Mouse (Mus musculus): ENCODE results near the gene Akap2. TPM values are rescaled to one million over a fixed set of nuclear protein-coding genes. Genes with fewer than 3 reads are reported as not detected.

Akap2 gene
- polyA plus RNA-seq, 1 experiment from 2014 or later: 9.6 TPM

- H3K27ac ChIP-seq (ENCODE audit: low read depth, low read length): no peak overlapping the region
- H3K9ac ChIP-seq (ENCODE audit: low read depth, low read length): no peak overlapping the region
- no peaks in the 10 kb centered on the region for H3K4me1 ChIP-seq (replicated peaks; ENCODE audit: control insufficient read depth, insufficient read depth, low read length)
- H3K4me3 ChIP-seq (ENCODE audit: low read depth, low read length): no peak overlapping the region
- 88% methylated on average over 4 of the region's 4 CpGs for whole genome bisulfite sequencing
- no peak overlapping the region for H3K4me2 ChIP-seq (replicated peaks; ENCODE audit: low read depth)
- no peak for TF ChIP-seq CTCF (IDR thresholded peaks at IDR 0.05; ENCODE audit: low read depth)
- H3K27me3 ChIP-seq (replicated peaks; ENCODE audit: control insufficient read depth, insufficient read depth, low read length): no peaks in the 10 kb centered on the region
- no peaks in the 10 kb centered on the region for H3K9me3 ChIP-seq (ENCODE audit: control insufficient read depth)
- no peak for ATAC-seq
- H3K36me3 ChIP-seq (ENCODE audit: control insufficient read depth, insufficient read depth): no peaks in the 10 kb centered on the region
These were observed 11.2 kb downstream of the Akap2 start for GRCm38 (mm10) chr4:57728611-57729183.

GRCm38 (mm10) chr4:57730047-57730446 lies 12.6 kb downstream of the Akap2 start:
- no peak overlapping the region for H3K9ac ChIP-seq (ENCODE audit: low read depth, low read length)
- no peaks in the 10 kb centered on the region for H3K36me3 ChIP-seq (ENCODE audit: control insufficient read depth, insufficient read depth)
- TF ChIP-seq CTCF (IDR thresholded peaks at IDR 0.05; ENCODE audit: low read depth): no peak
- 86% methylated on average over 6 of the region's 6 CpGs for WGBS
- no peak overlapping the region for H3K4me2 ChIP-seq (replicated peaks; ENCODE audit: low read depth)
- H3K27ac ChIP-seq (ENCODE audit: low read depth, low read length): no peak overlapping the region
- H3K4me3 ChIP-seq (ENCODE audit: low read depth, low read length): no peak overlapping the region
- no peak for ATAC-seq
- no peaks in the 10 kb centered on the region for H3K4me1 ChIP-seq (replicated peaks; ENCODE audit: control insufficient read depth, insufficient read depth, low read length)
- no peaks in the 10 kb centered on the region for H3K27me3 ChIP-seq (replicated peaks; ENCODE audit: control insufficient read depth, insufficient read depth, low read length)
- no peaks in the 10 kb centered on the region for H3K9me3 ChIP-seq (ENCODE audit: control insufficient read depth)

GRCm38 (mm10) chr4:57730801-57731598 lies 13.5 kb downstream of the Akap2 start:
- Histone ChIP-seq H3K4me1 (replicated peaks; ENCODE audit: control insufficient read depth, insufficient read depth, low read length) (no peaks in the 10 kb centered on the region), H3K36me3 (ENCODE audit: control insufficient read depth, insufficient read depth) (no peaks in the 10 kb centered on the region), H3K27me3 (replicated peaks; ENCODE audit: control insufficient read depth, insufficient read depth, low read length) (no peaks in the 10 kb centered on the region), H3K4me3 (ENCODE audit: low read depth, low read length) (no peak overlapping the region), H3K9ac (ENCODE audit: low read depth, low read length) (no peak overlapping the region), H3K27ac (ENCODE audit: low read depth, low read length) (no peak overlapping the region), H3K4me2 (replicated peaks; ENCODE audit: low read depth) (no peak overlapping the region), H3K9me3 (ENCODE audit: control insufficient read depth) (no peaks in the 10 kb centered on the region)
- no peak for TF ChIP-seq CTCF (IDR thresholded peaks at IDR 0.05; ENCODE audit: low read depth)
- no peak for ATAC-seq
- WGBS: 75% methylated on average over 11 of the region's 11 CpGs

GRCm38 (mm10) chr4:57732351-57732750 lies 14.9 kb downstream of the Akap2 start:
- no peak for ATAC-seq
- no peaks in the 10 kb centered on the region for H3K9me3 ChIP-seq (ENCODE audit: control insufficient read depth)
- H3K9ac ChIP-seq (ENCODE audit: low read depth, low read length): no peak overlapping the region
- no peak for TF ChIP-seq CTCF (IDR thresholded peaks at IDR 0.05; ENCODE audit: low read depth)
- H3K27ac ChIP-seq (ENCODE audit: low read depth, low read length): no peak overlapping the region
- no peak overlapping the region for H3K4me2 ChIP-seq (replicated peaks; ENCODE audit: low read depth)
- H3K36me3 ChIP-seq (ENCODE audit: control insufficient read depth, insufficient read depth): no peaks in the 10 kb centered on the region
- H3K4me3 ChIP-seq (ENCODE audit: low read depth, low read length): no peak overlapping the region
- whole genome bisulfite sequencing: 70% methylated on average over 5 of the region's 5 CpGs
- H3K4me1 ChIP-seq (replicated peaks; ENCODE audit: control insufficient read depth, insufficient read depth, low read length): no peaks in the 10 kb centered on the region
- H3K27me3 ChIP-seq (replicated peaks; ENCODE audit: control insufficient read depth, insufficient read depth, low read length): no peaks in the 10 kb centered on the region

GRCm38 (mm10) chr4:57733445-57733844 lies 16.0 kb downstream of the Akap2 start:
- 58% methylated on average over 3 of the region's 3 CpGs for WGBS
- Histone ChIP-seq H3K4me3 (ENCODE audit: low read depth, low read length) (no peak overlapping the region), H3K27me3 (replicated peaks; ENCODE audit: control insufficient read depth, insufficient read depth, low read length) (no peaks in the 10 kb centered on the region), H3K27ac (ENCODE audit: low read depth, low read length) (no peak overlapping the region), H3K4me1 (replicated peaks; ENCODE audit: control insufficient read depth, insufficient read depth, low read length) (no peaks in the 10 kb centered on the region), H3K9me3 (ENCODE audit: control insufficient read depth) (no peaks in the 10 kb centered on the region), H3K9ac (ENCODE audit: low read depth, low read length) (no peak overlapping the region), H3K4me2 (replicated peaks; ENCODE audit: low read depth) (no peak overlapping the region), H3K36me3 (ENCODE audit: control insufficient read depth, insufficient read depth) (no peaks in the 10 kb centered on the region)
- no peak for TF ChIP-seq CTCF (IDR thresholded peaks at IDR 0.05; ENCODE audit: low read depth)
- ATAC-seq: no peak

GRCm38 (mm10) chr4:57735426-57735825 lies 18.0 kb downstream of the Akap2 start:
- Histone ChIP-seq H3K4me1 (replicated peaks; ENCODE audit: control insufficient read depth, insufficient read depth, low read length) (no peaks in the 10 kb centered on the region), H3K36me3 (ENCODE audit: control insufficient read depth, insufficient read depth) (no peaks in the 10 kb centered on the region), H3K9me3 (ENCODE audit: control insufficient read depth) (no peaks in the 10 kb centered on the region), H3K27ac (ENCODE audit: low read depth, low read length) (no peak overlapping the region), H3K27me3 (replicated peaks; ENCODE audit: control insufficient read depth, insufficient read depth, low read length) (no peaks in the 10 kb centered on the region), H3K4me3 (ENCODE audit: low read depth, low read length) (no peak overlapping the region), H3K9ac (ENCODE audit: low read depth, low read length) (no peak overlapping the region), H3K4me2 (replicated peaks; ENCODE audit: low read depth) (no peak overlapping the region)
- WGBS: 84% methylated on average over 5 of the region's 5 CpGs
- no peak for ATAC-seq
- TF ChIP-seq CTCF (IDR thresholded peaks at IDR 0.05; ENCODE audit: low read depth): no peak
